Mouse (Mus musculus): ENCODE data around the gene Fbf1. TPM values are rescaled to one million over a fixed set of nuclear protein-coding genes. Genes with fewer than 3 reads are reported as not detected.
"Not testable (repeated sequence)": the region's sequence is repeated elsewhere in the genome, so short reads cannot be mapped to it uniquely, and the experiment has no call there.

The Fbf1 gene
- polyA plus RNA-seq, 1 experiment from 2014 or later = 80.8 TPM

GRCm38 (mm10) chr11:116100385-116100784, 67.6 kb downstream of the Fbf1 start:
- 84% methylated on average over 6 of the region's 6 CpGs for WGBS
- ATAC-seq (ENCODE audit: low FRiP score) = no peak
- Histone ChIP-seq H3K27me3 (peaks cover 6% of the 10 kb centered on the region), H3K9me3 (no peaks in the 10 kb centered on the region), H3K27ac (no peak overlapping the region), H3K4me2 (no peak overlapping the region), H3K4me3 (replicated peaks) (no peak overlapping the region), H3K36me3 (replicated peaks) (no peaks in the 10 kb centered on the region), H3K9ac (no peak overlapping the region), H3K4me1 (peaks cover 22% of the 10 kb centered on the region)

GRCm38 (mm10) chr11:116099462-116099861, 68.5 kb downstream of the Fbf1 start:
- WGBS = 94% methylated on average over 6 of the region's 6 CpGs
- H3K4me3 ChIP-seq (replicated peaks) = no peak overlapping the region
- peaks cover 20% of the 10 kb centered on the region for H3K4me1 ChIP-seq
- H3K27ac ChIP-seq = no peak overlapping the region
- no peak overlapping the region for H3K4me2 ChIP-seq
- no peak for ATAC-seq (ENCODE audit: low FRiP score)
- no peaks in the 10 kb centered on the region for H3K27me3 ChIP-seq
- H3K9me3 ChIP-seq = no peaks in the 10 kb centered on the region
- no peak overlapping the region for H3K9ac ChIP-seq
- no peaks in the 10 kb centered on the region for H3K36me3 ChIP-seq (replicated peaks)

GRCm38 (mm10) chr11:116098711-116099460, 69.1 kb downstream of the Fbf1 start:
- Histone ChIP-seq H3K4me3 (replicated peaks) (no peak overlapping the region), H3K9me3 (no peaks in the 10 kb centered on the region), H3K4me1 (peaks cover 14% of the 10 kb centered on the region), H3K27ac (no peak overlapping the region), H3K27me3 (no peaks in the 10 kb centered on the region), H3K4me2 (no peak overlapping the region), H3K36me3 (replicated peaks) (no peaks in the 10 kb centered on the region), H3K9ac (no peak overlapping the region)
- ATAC-seq (ENCODE audit: low FRiP score) = no peak
- 79% methylated on average over 14 of the region's 14 CpGs for WGBS

- H3K36me3 ChIP-seq (replicated peaks) = no peaks in the 10 kb centered on the region
- no peaks in the 10 kb centered on the region for H3K27me3 ChIP-seq
- H3K4me1 ChIP-seq = no peaks in the 10 kb centered on the region
- no peak overlapping the region for H3K4me2 ChIP-seq
- no peak overlapping the region for H3K4me3 ChIP-seq (replicated peaks)
- ATAC-seq (ENCODE audit: low FRiP score) = no peak
- 95% methylated on average over 5 of the region's 5 CpGs for WGBS
- no peaks in the 10 kb centered on the region for H3K9me3 ChIP-seq
- H3K9ac ChIP-seq = no peak overlapping the region
- no peak overlapping the region for H3K27ac ChIP-seq
These were observed 71.5 kb downstream of the Fbf1 start for GRCm38 (mm10) chr11:116096213-116097108.

GRCm38 (mm10) chr11:116095573-116095972, 72.4 kb downstream of the Fbf1 start:
- 79% methylated on average over 3 of the region's 3 CpGs for WGBS
- H3K4me1 ChIP-seq = no peaks in the 10 kb centered on the region
- H3K27ac ChIP-seq = no peak overlapping the region
- H3K9ac ChIP-seq = no peak overlapping the region
- H3K36me3 ChIP-seq (replicated peaks) = no peaks in the 10 kb centered on the region
- H3K9me3 ChIP-seq = no peaks in the 10 kb centered on the region
- ATAC-seq (ENCODE audit: low FRiP score) = no peak
- no peak overlapping the region for H3K4me2 ChIP-seq
- H3K4me3 ChIP-seq (replicated peaks) = no peak overlapping the region
- H3K27me3 ChIP-seq = no peaks in the 10 kb centered on the region

- ATAC-seq (ENCODE audit: low FRiP score) = no peak
- no peak overlapping the region for H3K27ac ChIP-seq
- H3K9ac ChIP-seq = no peak overlapping the region
These were observed 74.0 kb downstream of the Fbf1 start for GRCm38 (mm10) chr11:116093771-116094565.

GRCm38 (mm10) chr11:116092959-116093358, 75.0 kb downstream of the Fbf1 start:
- H3K36me3 ChIP-seq (replicated peaks); ATAC-seq (ENCODE audit: low FRiP score); H3K4me3 ChIP-seq (replicated peaks); H3K4me1 ChIP-seq; H3K9ac ChIP-seq; H3K27ac ChIP-seq; H3K9me3 ChIP-seq; H3K4me2 ChIP-seq; H3K27me3 ChIP-seq: not testable (repeated sequence)
- WGBS = 95% methylated on average over 6 of the region's 6 CpGs

More at GRCm38 (mm10) chr11:116093771-116094565, 74.0 kb downstream of the Fbf1 start:
- no peak overlapping the region for H3K4me2 ChIP-seq
- no peaks in the 10 kb centered on the region for H3K9me3 ChIP-seq
- WGBS = 74% methylated on average over 16 of the region's 16 CpGs
- no peaks in the 10 kb centered on the region for H3K27me3 ChIP-seq
- H3K4me3 ChIP-seq (replicated peaks) = no peak overlapping the region
- H3K36me3 ChIP-seq (replicated peaks) = no peaks in the 10 kb centered on the region
- H3K4me1 ChIP-seq = no peaks in the 10 kb centered on the region

Other genes with a start within 250 kb of the Fbf1 start
- 56.8 and 61.9 TPM in 2 replicates for gene Sap30bp, start 234.9 kb downstream of the Fbf1 start, polyA plus RNA-seq (2016; fragmentation: Nextera tagmentation; extraction: Ambion mirVana)
- 32.5 and 33.4 TPM in 2 replicates for gene Recql5, start 234.7 kb downstream of the Fbf1 start, polyA plus RNA-seq (2016; fragmentation: Nextera tagmentation; extraction: Ambion mirVana)
- 0.94 and 1.0 TPM in 2 replicates for gene Itgb4, start 193.5 kb downstream of the Fbf1 start, polyA plus RNA-seq (2016; fragmentation: Nextera tagmentation; extraction: Ambion mirVana)
- 98.3 and 107 TPM in 2 replicates for gene Galk1, start 155.4 kb downstream of the Fbf1 start, polyA plus RNA-seq (2016; fragmentation: Nextera tagmentation; extraction: Ambion mirVana)
- 2,341 and 2,432 TPM in 2 replicates for gene H3f3b, start 140.2 kb downstream of the Fbf1 start, polyA plus RNA-seq (2016; fragmentation: Nextera tagmentation; extraction: Ambion mirVana)
- gene Unk, start 137.8 kb downstream of the Fbf1 start, polyA plus RNA-seq (2016; fragmentation: Nextera tagmentation; extraction: Ambion mirVana) = 47.9 and 50.4 TPM in 2 replicates
- gene Unc13d, start 90.2 kb downstream of the Fbf1 start, polyA plus RNA-seq (2016; fragmentation: Nextera tagmentation; extraction: Ambion mirVana) = 0.69 and 0.73 TPM in 2 replicates
- 92.3 and 101 TPM in 2 replicates for gene Wbp2, start 81.2 kb downstream of the Fbf1 start, polyA plus RNA-seq (2016; fragmentation: Nextera tagmentation; extraction: Ambion mirVana)
- 2.7 and 3.2 TPM in 2 replicates for gene Trim47, start 41.0 kb downstream of the Fbf1 start, polyA plus RNA-seq (2016; fragmentation: Nextera tagmentation; extraction: Ambion mirVana)
- gene Trim65, start 37.0 kb downstream of the Fbf1 start, polyA plus RNA-seq (2016; fragmentation: Nextera tagmentation; extraction: Ambion mirVana) = 1.9 and 2.1 TPM in 2 replicates
- 89.6 and 90.5 TPM in 2 replicates for gene Mrpl38, start 29.3 kb downstream of the Fbf1 start, polyA plus RNA-seq (2016; fragmentation: Nextera tagmentation; extraction: Ambion mirVana)
- gene Ten1, start 30.7 kb upstream of the Fbf1 start, polyA plus RNA-seq (2016; fragmentation: Nextera tagmentation; extraction: Ambion mirVana) = 55.9 and 57.4 TPM in 2 replicates
- gene Acox1, start 30.9 kb upstream of the Fbf1 start, polyA plus RNA-seq (2016; fragmentation: Nextera tagmentation; extraction: Ambion mirVana) = 36.0 and 36.8 TPM in 2 replicates
- 0.61 and 0.65 TPM in 2 replicates for gene Evpl, start 69.9 kb upstream of the Fbf1 start, polyA plus RNA-seq (2016; fragmentation: Nextera tagmentation; extraction: Ambion mirVana)
- gene Srp68, start 106.1 kb upstream of the Fbf1 start, polyA plus RNA-seq (2016; fragmentation: Nextera tagmentation; extraction: Ambion mirVana) = 84.8 and 86.5 TPM in 2 replicates
- gene Galr2, start 112.8 kb upstream of the Fbf1 start, polyA plus RNA-seq (2016; fragmentation: Nextera tagmentation; extraction: Ambion mirVana) = 0.19 and 0.46 TPM in 2 replicates
- gene Exoc7, start 139.1 kb upstream of the Fbf1 start, polyA plus RNA-seq (2016; fragmentation: Nextera tagmentation; extraction: Ambion mirVana) = 73.3 and 78.8 TPM in 2 replicates
- gene Foxj1, start 167.2 kb upstream of the Fbf1 start, polyA plus RNA-seq (2016; fragmentation: Nextera tagmentation; extraction: Ambion mirVana) = 10.3 and 14.3 TPM in 2 replicates
- gene Rnf157, start 244.9 kb upstream of the Fbf1 start, polyA plus RNA-seq (2016; fragmentation: Nextera tagmentation; extraction: Ambion mirVana) = 23.3 and 36.8 TPM in 2 replicates